In genomic region chr1:191181469-191182259, GRCm38 (mm10) we compare ENCODE assay signal across 10 mouse cellular contexts. TPM values are rescaled to one million over a fixed set of nuclear protein-coding genes. Genes with fewer than 3 reads are reported as not detected.
DNase-seq lines count a peak whose midpoint lies in the region; ATAC-seq and TF ChIP-seq lines count a peak whose summit lies in the region.
"Had no signal": no experiment of that assay in that cellular context is flagged by ENCODE, and none has a peak within 500 bp of the region (broad histone marks: within the 10 kb centered on the region; RNA-seq: fewer than 3 reads in every experiment).

No protein-coding gene starts in this region.

- H3K27ac ChIP-seq in heart, embryonic 16.5 days (ENCODE audit: low read length), result no peak overlapping the region
- no peak overlapping the region for H3K27ac ChIP-seq in embryonic facial prominence, embryonic 12.5 days
- H3K27ac ChIP-seq in limb, embryonic 10.5 days, result no peak overlapping the region

- H3K4me2 ChIP-seq in heart, embryonic 16.5 days (ENCODE audit: low read depth, low read length), result peak overlapping the region; percentile 99
- H3K4me2 ChIP-seq in embryonic facial prominence, embryonic 12.5 days (replicated peaks), result peak overlapping the region; percentile 99
- peak overlapping the region; percentile 86 for H3K4me2 ChIP-seq in myocyte (ENCODE audit: low read depth)

- ATAC-seq in heart, embryonic 16.5 days (replicated peaks; ENCODE audit: extremely low read depth, insufficient read depth, low FRiP score), result no peak
- ATAC-seq in embryonic facial prominence, embryonic 12.5 days (ENCODE audit: insufficient number of reproducible peaks, insufficient read depth, low FRiP score, low TSS enrichment), result no peak
- no peak for ATAC-seq in CD4-positive, CD25-positive, alpha-beta regulatory T cell, adult 4 months

- no peaks in the 10 kb centered on the region for H3K9me3 ChIP-seq in heart, embryonic 16.5 days (replicated peaks; ENCODE audit: control insufficient read depth, low read length)
- no peaks in the 10 kb centered on the region for H3K9me3 ChIP-seq in embryonic facial prominence, embryonic 12.5 days
- no peaks in the 10 kb centered on the region for H3K9me3 ChIP-seq in limb, embryonic 10.5 days (replicated peaks)

- peaks cover 48% of the 10 kb centered on the region for H3K4me1 ChIP-seq in heart, embryonic 16.5 days (ENCODE audit: control insufficient read depth, insufficient read depth, low read length)
- H3K4me1 ChIP-seq in embryonic facial prominence, embryonic 12.5 days, result peaks cover 41% of the 10 kb centered on the region
- peaks cover 79% of the 10 kb centered on the region for H3K4me1 ChIP-seq in limb, embryonic 10.5 days

- DNase-seq in heart, postnatal 14 days, result no peak
- no peak for DNase-seq in limb, embryonic 10.5 days (ENCODE audit: low spot score)
- DNase-seq in spleen, adult 18-20 months, result no peak
- no peak for DNase-seq in kidney, postnatal 4 days

- peaks cover 3% of the 10 kb centered on the region for H3K27me3 ChIP-seq in heart, embryonic 16.5 days (ENCODE audit: control insufficient read depth, insufficient read depth, low read length)
- peaks cover 55% of the 10 kb centered on the region for H3K27me3 ChIP-seq in embryonic facial prominence, embryonic 12.5 days
- peaks cover 65% of the 10 kb centered on the region for H3K27me3 ChIP-seq in limb, embryonic 10.5 days (ENCODE audit: low read depth, poor library complexity, severe bottlenecking)
- H3K27me3 ChIP-seq in myocyte (ENCODE audit: control insufficient read depth, insufficient read depth, insufficient read length), result peaks cover 15% of the 10 kb centered on the region

- peak overlapping the region; percentile 70 for H3K4me3 ChIP-seq in heart, embryonic 16.5 days (ENCODE audit: low read length)
- peak overlapping the region; percentile 54 for H3K4me3 ChIP-seq in embryonic facial prominence, embryonic 12.5 days
- H3K4me3 ChIP-seq in limb, embryonic 10.5 days, result peak overlapping the region; percentile 70
- peak overlapping the region; percentile 98 for H3K4me3 ChIP-seq in myocyte

- H3ac ChIP-seq in myocyte (ENCODE audit: control insufficient read depth, insufficient read length), result peak overlapping the region; percentile 57

- H3K79me2 ChIP-seq in myocyte (ENCODE audit: control insufficient read depth, insufficient read depth), result peaks cover 38% of the 10 kb centered on the region

- intact Hi-C loops in heart, postnatal 14 days (cut with DNase I), result loop anchor here (5.0 kb wide), 1 partner anchor 91 kb away; no protein-coding TSS in a partner anchor

- TF ChIP-seq POLR2A in myocyte (IDR thresholded peaks at IDR 0.05; ENCODE audit: insufficient read length, low read depth), result no peak

- whole genome bisulfite sequencing in heart, embryonic 16.5 days, result 39% methylated on average over 12 of the region's 12 CpGs
- 45% methylated on average over 12 of the region's 12 CpGs for WGBS in embryonic facial prominence, embryonic 12.5 days
- WGBS in limb, embryonic 10.5 days, result 48% methylated on average over 12 of the region's 12 CpGs

- no peaks in the 10 kb centered on the region for H3K36me3 ChIP-seq in heart, embryonic 16.5 days (ENCODE audit: control insufficient read depth, insufficient read depth)
- no peaks in the 10 kb centered on the region for H3K36me3 ChIP-seq in embryonic facial prominence, embryonic 12.5 days
- no peaks in the 10 kb centered on the region for H3K36me3 ChIP-seq in limb, embryonic 10.5 days
- peaks cover 11% of the 10 kb centered on the region for H3K36me3 ChIP-seq in myocyte (ENCODE audit: control insufficient read depth, insufficient read depth)
- H3K36me3 ChIP-seq: G1E had no signal

- H3K9ac ChIP-seq in heart, embryonic 16.5 days (ENCODE audit: low read length), result peak overlapping the region; percentile 23
- no peak overlapping the region for H3K9ac ChIP-seq in embryonic facial prominence, embryonic 12.5 days

TF ChIP-seq in myocyte, 11 proteins besides CTCF, POLR2A, EP300 and RAD21:
- no peak for TF ChIP-seq E2F4 (IDR thresholded peaks at IDR 0.05; ENCODE audit: insufficient read depth)
- peak; percentile 75 for TF ChIP-seq MAX (IDR thresholded peaks at IDR 0.05; ENCODE audit: low read depth)
- TF ChIP-seq MYOG (IDR thresholded peaks at IDR 0.05; ENCODE audit: control insufficient read depth in 1 of 3, insufficient read depth in 1 of 3, insufficient read length in 2 of 3, low read depth in 2 of 3), result no peak

RNA-seq across cellular contexts. Expression of gene Fam71a, which starts 17.0 kb away (rescaled TPM):
- polyA plus RNA-seq in heart, embryonic 16.5 days (2015; fragmentation: Nextera tagmentation; extraction: Ambion mirVana), result not detected in 2 replicates
- total RNA-seq in heart, postnatal 14 days (2021), result not detected
- polyA plus RNA-seq in embryonic facial prominence, embryonic 12.5 days (2016; fragmentation: Nextera tagmentation; extraction: Ambion mirVana), result not detected in 2 replicates
- polyA plus RNA-seq in limb, embryonic 10.5 days (2016; fragmentation: Nextera tagmentation; extraction: Ambion mirVana), result not detected in 2 replicates
- not detected for polyA plus RNA-seq in myocyte (2012; fragmentation: generic; extraction: Trizol)
- not detected for polyA plus RNA-seq in CD4-positive, CD25-positive, alpha-beta regulatory T cell, adult 4 months (2017; shearing (Covaris generic))
- polyA plus RNA-seq: brain, embryonic 14.5 days; G1E had no signal

RNA-seq across cellular contexts. Expression of gene Atf3, which starts 36.2 kb away (rescaled TPM):
- 14.6 and 16.8 TPM in 2 replicates for polyA plus RNA-seq in heart, embryonic 16.5 days (2015; fragmentation: Nextera tagmentation; extraction: Ambion mirVana)
- 1 to 10 TPM; 4.5 to 9.5 TPM for total RNA-seq in heart, postnatal 14 days (2021)
- polyA plus RNA-seq in embryonic facial prominence, embryonic 12.5 days (2016; fragmentation: Nextera tagmentation; extraction: Ambion mirVana), result 2.3 and 2.8 TPM in 2 replicates
- polyA plus RNA-seq in limb, embryonic 10.5 days (2016; fragmentation: Nextera tagmentation; extraction: Ambion mirVana), result 1.8 and 2.8 TPM in 2 replicates
- 59.6 TPM for polyA plus RNA-seq in myocyte (2012; fragmentation: generic; extraction: Trizol)
- not detected for polyA plus RNA-seq in CD4-positive, CD25-positive, alpha-beta regulatory T cell, adult 4 months (2017; shearing (Covaris generic))
- polyA plus RNA-seq: G1E had no signal
